Mouse (Mus musculus): ENCODE results near the gene Ak3.
A peak's percentile ranks its signal among the peaks of the same experiment; 100 is the strongest.

- TF ChIP-seq CTCF (IDR thresholded peaks at IDR 0.05; ENCODE audit: borderline replicate concordance, control insufficient read depth, extremely low read depth, insufficient read depth, low read length, poor library complexity) (no peak), POLR2A (IDR thresholded peaks at IDR 0.05; ENCODE audit: control insufficient read depth, extremely low read depth, insufficient read depth, low read length, poor library complexity) (peak; percentile 43; the same call in 1 of the 2 replicates)
These were observed at the start of gene Ak3 for GRCm38 (mm10) chr19:29047334-29048170.
